Mouse (Mus musculus) liver, adult (tissue): ENCODE results near the gene Thumpd3.
A peak's percentile ranks its signal among the peaks of the same experiment; 100 is the strongest.

Experiments
- GATA4 ChIP-seq: IDR thresholded peaks from 2 replicates; pipeline ENCODE4 v1.6.1; 2014; ENCODE audit warnings: mild to moderate bottlenecking, low read length; ENCODE audit not compliant: insufficient replicate concordance

The Thumpd3 gene

GRCm38 (mm10) chr6:113095547-113095946, 49.5 kb downstream of the Thumpd3 start:
- TF ChIP-seq GATA4 = no peak

GRCm38 (mm10) chr6:113097662-113098061, 51.6 kb downstream of the Thumpd3 start:
- no peak for TF ChIP-seq GATA4

- TF ChIP-seq GATA4 = peak; percentile 36; the same call in 1 of the 2 replicates
Observed at GRCm38 (mm10) chr6:113099640-113100289, 53.7 kb downstream of the Thumpd3 start.

GRCm38 (mm10) chr6:113102541-113102940, 56.5 kb downstream of the Thumpd3 start:
- no peak for TF ChIP-seq GATA4

GRCm38 (mm10) chr6:113103765-113104164, 57.7 kb downstream of the Thumpd3 start:
- no peak for TF ChIP-seq GATA4

GRCm38 (mm10) chr6:113109378-113109777, 63.4 kb downstream of the Thumpd3 start:
- TF ChIP-seq GATA4 = no peak

GRCm38 (mm10) chr6:113109956-113110355, 63.9 kb downstream of the Thumpd3 start:
- no peak for TF ChIP-seq GATA4
